24 mouse cellular contexts compared by ENCODE assay signal in genomic region chr8:127528315-127528714, GRCm38 (mm10).
DNase-seq lines count a peak whose midpoint lies in the region; ATAC-seq and TF ChIP-seq lines count a peak whose summit lies in the region.
"Had no signal": no experiment of that assay in that cellular context is flagged by ENCODE, and none has a peak within 500 bp of the region (broad histone marks: within the 10 kb centered on the region; RNA-seq: fewer than 3 reads in every experiment).

No protein-coding gene starts in this region.

- H3K4me1 ChIP-seq in forebrain, embryonic 12.5 days = peaks cover 4% of the 10 kb centered on the region; the same call in 1 of the 2 replicates
- no peaks in the 10 kb centered on the region for H3K4me1 ChIP-seq in forebrain, embryonic 11.5 days (replicated peaks; ENCODE audit: control insufficient read depth, insufficient read depth, low read length)
- H3K4me1 ChIP-seq in liver, embryonic 13.5 days (replicated peaks) = no peaks in the 10 kb centered on the region
- no peaks in the 10 kb centered on the region for H3K4me1 ChIP-seq in liver, postnatal 0 days (ENCODE audit: insufficient read depth)
- H3K4me1 ChIP-seq in lung, embryonic 15.5 days = no peaks in the 10 kb centered on the region
- H3K4me1 ChIP-seq in embryonic facial prominence, embryonic 13.5 days = 0 out of 2 replicates have a peak, but pooled peaks cover 4% of the 10 kb centered on the region
- H3K4me1 ChIP-seq: forebrain, embryonic 10.5 days; forebrain, embryonic 15.5 days; hindbrain, embryonic 12.5 days had no signal

- ATAC-seq in forebrain, embryonic 12.5 days (ENCODE audit: low FRiP score) = no peak
- ATAC-seq in forebrain, embryonic 11.5 days (replicated peaks; ENCODE audit: low FRiP score) = no peak
- ATAC-seq in liver, embryonic 13.5 days (ENCODE audit: low read depth) = peak; percentile 34; the same call in 1 of the 2 replicates
- no peak for ATAC-seq in liver, postnatal 0 days
- ATAC-seq in lung, embryonic 15.5 days (ENCODE audit: borderline replicate concordance, extremely low read depth, low FRiP score, low TSS enrichment) = peak; percentile 19; the same call in 1 of the 2 replicates
- ATAC-seq in embryonic facial prominence, embryonic 13.5 days (ENCODE audit: insufficient number of reproducible peaks, insufficient read depth, low FRiP score, low TSS enrichment, low read depth) = 0 out of 2 replicates have a peak, but pooled peaks have one; percentile 37
- ATAC-seq: forebrain, embryonic 15.5 days; hindbrain, postnatal 0 days; inflammation-experienced regulatory T-cells, adult 6 months; Patski had no signal

- WGBS in forebrain, embryonic 12.5 days = 94% methylated on average over 2 of the region's 2 CpGs
- 95% methylated on average over 2 of the region's 2 CpGs for WGBS in forebrain, embryonic 11.5 days
- WGBS in liver, embryonic 13.5 days (ENCODE audit: insufficient replicate concordance) = 75% methylated on average over 2 of the region's 2 CpGs
- WGBS in liver, postnatal 0 days (ENCODE audit: insufficient replicate concordance) = 89% methylated on average over 2 of the region's 2 CpGs
- 96% methylated on average over 2 of the region's 2 CpGs for WGBS in lung, embryonic 15.5 days
- 97% methylated on average over 2 of the region's 2 CpGs for WGBS in embryonic facial prominence, embryonic 13.5 days

- H3K36me3 ChIP-seq in forebrain, embryonic 12.5 days (replicated peaks) = no peaks in the 10 kb centered on the region
- H3K36me3 ChIP-seq in forebrain, embryonic 11.5 days (ENCODE audit: control insufficient read depth, insufficient read depth, low read length) = no peaks in the 10 kb centered on the region
- H3K36me3 ChIP-seq in liver, embryonic 13.5 days = no peaks in the 10 kb centered on the region
- no peaks in the 10 kb centered on the region for H3K36me3 ChIP-seq in liver, postnatal 0 days (replicated peaks; ENCODE audit: insufficient read depth, low read length)
- no peaks in the 10 kb centered on the region for H3K36me3 ChIP-seq in lung, embryonic 15.5 days
- no peaks in the 10 kb centered on the region for H3K36me3 ChIP-seq in embryonic facial prominence, embryonic 13.5 days
- H3K36me3 ChIP-seq: forebrain, embryonic 10.5 days; forebrain, embryonic 15.5 days; G1E; heart, embryonic 13.5 days; hindbrain, embryonic 12.5 days had no signal

- no peak for TF ChIP-seq CTCF in liver, postnatal 0 days (IDR thresholded peaks at IDR 0.05; ENCODE audit: low read depth)

- H3K9ac ChIP-seq in forebrain, embryonic 12.5 days = peak overlapping the region; percentile 17; the same call in 1 of the 2 replicates
- no peak overlapping the region for H3K9ac ChIP-seq in forebrain, embryonic 11.5 days (ENCODE audit: low read length)
- H3K9ac ChIP-seq in liver, embryonic 13.5 days = no peak overlapping the region
- H3K9ac ChIP-seq in liver, postnatal 0 days (replicated peaks) = no peak overlapping the region
- H3K9ac ChIP-seq in lung, embryonic 15.5 days = no peak overlapping the region
- no peak overlapping the region for H3K9ac ChIP-seq in embryonic facial prominence, embryonic 13.5 days
- H3K9ac ChIP-seq: forebrain, embryonic 15.5 days; heart, embryonic 13.5 days; hindbrain, embryonic 12.5 days had no signal

- no peaks in the 10 kb centered on the region for H3K9me3 ChIP-seq in forebrain, embryonic 12.5 days
- no peaks in the 10 kb centered on the region for H3K9me3 ChIP-seq in forebrain, embryonic 11.5 days (ENCODE audit: control insufficient read depth, low read length)
- no peaks in the 10 kb centered on the region for H3K9me3 ChIP-seq in liver, embryonic 13.5 days (replicated peaks)
- no peaks in the 10 kb centered on the region for H3K9me3 ChIP-seq in liver, postnatal 0 days (ENCODE audit: low read length)
- H3K9me3 ChIP-seq in lung, embryonic 15.5 days = no peaks in the 10 kb centered on the region
- no peaks in the 10 kb centered on the region for H3K9me3 ChIP-seq in embryonic facial prominence, embryonic 13.5 days
- H3K9me3 ChIP-seq: forebrain, embryonic 10.5 days; forebrain, embryonic 15.5 days; heart, embryonic 13.5 days; hindbrain, embryonic 12.5 days had no signal

- no peak for DNase-seq in forebrain, embryonic 11.5 days (ENCODE audit: low spot score)
- DNase-seq in liver, embryonic 13.5 days = no peak
- DNase-seq in liver, postnatal 0 days = no peak
- DNase-seq in lung, postnatal 4 days = no peak
- DNase-seq: adrenal gland, postnatal 10 days; adrenal gland, postnatal 36 days; B cell, adult 2 months; cerebellum, adult 18-20 months; cerebellum, adult 9-10 months; cerebellum, postnatal 14 days; gastrocnemius, postnatal 25 days; heart, adult 18-20 months had no signal

- H3K27ac ChIP-seq in forebrain, embryonic 12.5 days = no peak overlapping the region
- H3K27ac ChIP-seq in forebrain, embryonic 11.5 days (ENCODE audit: low read depth, low read length) = no peak overlapping the region
- no peak overlapping the region for H3K27ac ChIP-seq in liver, embryonic 13.5 days
- no peak overlapping the region for H3K27ac ChIP-seq in liver, postnatal 0 days (ENCODE audit: low read depth)
- no peak overlapping the region for H3K27ac ChIP-seq in lung, embryonic 15.5 days
- H3K27ac ChIP-seq in embryonic facial prominence, embryonic 13.5 days = no peak overlapping the region
- H3K27ac ChIP-seq: forebrain, embryonic 10.5 days; forebrain, embryonic 15.5 days; heart, embryonic 13.5 days; hindbrain, embryonic 12.5 days; hindbrain, postnatal 0 days had no signal

- no peak overlapping the region for H3K4me2 ChIP-seq in forebrain, embryonic 12.5 days
- H3K4me2 ChIP-seq in forebrain, embryonic 11.5 days (ENCODE audit: low read depth, low read length, severe bottlenecking) = no peak overlapping the region
- H3K4me2 ChIP-seq in liver, embryonic 13.5 days = no peak overlapping the region
- H3K4me2 ChIP-seq in liver, postnatal 0 days (ENCODE audit: low read depth, low read length) = no peak overlapping the region
- H3K4me2 ChIP-seq in lung, embryonic 15.5 days = no peak overlapping the region
- H3K4me2 ChIP-seq in embryonic facial prominence, embryonic 13.5 days = no peak overlapping the region
- H3K4me2 ChIP-seq: forebrain, embryonic 15.5 days; heart, embryonic 13.5 days; hindbrain, embryonic 12.5 days had no signal

- no peak for TF ChIP-seq EP300 in liver, postnatal 0 days (IDR thresholded peaks at IDR 0.05; ENCODE audit: low read depth)

- H3K27me3 ChIP-seq in forebrain, embryonic 12.5 days = no peaks in the 10 kb centered on the region
- no peaks in the 10 kb centered on the region for H3K27me3 ChIP-seq in forebrain, embryonic 11.5 days (ENCODE audit: control insufficient read depth, insufficient read depth, low read length)
- no peaks in the 10 kb centered on the region for H3K27me3 ChIP-seq in liver, embryonic 13.5 days
- no peaks in the 10 kb centered on the region for H3K27me3 ChIP-seq in liver, postnatal 0 days (ENCODE audit: insufficient read depth, low read length)
- no peaks in the 10 kb centered on the region for H3K27me3 ChIP-seq in lung, embryonic 15.5 days
- no peaks in the 10 kb centered on the region for H3K27me3 ChIP-seq in embryonic facial prominence, embryonic 13.5 days
- H3K27me3 ChIP-seq: CH12.LX; forebrain, embryonic 15.5 days; heart, embryonic 13.5 days; hindbrain, embryonic 12.5 days; Patski had no signal

- H3K4me3 ChIP-seq in forebrain, embryonic 12.5 days (replicated peaks) = no peak overlapping the region
- no peak overlapping the region for H3K4me3 ChIP-seq in forebrain, embryonic 11.5 days (ENCODE audit: low read depth, low read length)
- H3K4me3 ChIP-seq in liver, embryonic 13.5 days (replicated peaks) = no peak overlapping the region
- H3K4me3 ChIP-seq in liver, postnatal 0 days (ENCODE audit: low read depth, low read length) = no peak overlapping the region
- no peak overlapping the region for H3K4me3 ChIP-seq in lung, embryonic 15.5 days
- no peak overlapping the region for H3K4me3 ChIP-seq in embryonic facial prominence, embryonic 13.5 days
- H3K4me3 ChIP-seq: forebrain, embryonic 10.5 days; forebrain, embryonic 15.5 days; heart, embryonic 13.5 days; hindbrain, embryonic 12.5 days had no signal

Comparison
In these comparisons a context has a peak if more than half of its experiments do, and no peak if none do; other contexts are left out.
1. ATAC-seq: peak in liver, embryonic 13.5 days (single experiment), lung, embryonic 15.5 days (single experiment) and embryonic facial prominence, embryonic 13.5 days (single experiment); none in forebrain, embryonic 12.5 days (single experiment), forebrain, embryonic 11.5 days (single experiment) and liver, postnatal 0 days (single experiment).